Mouse (Mus musculus): ENCODE data around the gene Zfp287.

DNA sequence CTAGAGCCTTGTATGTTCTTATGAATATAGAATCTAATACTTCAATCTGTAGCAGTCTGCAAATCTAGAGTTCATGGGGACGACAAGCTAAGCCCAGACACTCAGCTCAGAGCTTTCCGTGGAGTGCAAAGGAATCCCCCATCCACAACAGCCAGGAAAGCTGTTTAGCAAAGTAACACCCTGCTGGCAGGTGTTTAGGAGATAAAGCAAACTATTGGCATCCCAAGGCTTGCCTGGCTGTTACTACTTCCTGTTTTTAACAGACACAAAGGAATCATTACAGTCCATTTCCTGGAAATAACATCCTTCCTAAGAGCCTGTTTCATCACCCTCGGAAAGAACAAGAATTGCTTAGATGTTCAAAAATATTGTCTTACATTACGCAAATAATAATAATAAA, 70.8 kb downstream of the Zfp287 start:
- TF ChIP-seq POLR2A (IDR thresholded peaks at IDR 0.05; ENCODE audit: insufficient read depth, low read depth, low read length) (no peak), CTCF (IDR thresholded peaks at IDR 0.05; ENCODE audit: insufficient read depth, low read depth, low read length) (no peak)
